Mouse (Mus musculus) WW6 (cell line): ENCODE measurements at regions not wholly inside any gene's neighbourhood (a gene's known extent, or its start where the extent isn't known, plus 50 kb on each side); places are given as distances from the start of the nearest gene placed in this dataset.
"Not testable (repeated sequence)": the region's sequence is repeated elsewhere in the genome, so short reads cannot be mapped to it uniquely, and the experiment has no call there.

ENCODE experiments used
- DNase-seq: peaks from one replicate; pipeline ENCODE4 v3.0.0-alpha.2; 2013; ENCODE audit warnings: low read depth, low spot score

GRCm38 (mm10) chr15:26953818-26954385 lies 58.5 kb upstream of the Fbxl7 start:
- no peak for DNase-seq

- DNase-seq, result no peak
Measured at GRCm38 (mm10) chr15:26958980-26959379, 63.6 kb upstream of the Fbxl7 start.

GRCm38 (mm10) chr15:26968392-26969025 lies 73.1 kb upstream of the Fbxl7 start:
- no peak for DNase-seq

GRCm38 (mm10) chr15:26970770-26971169 lies 75.4 kb upstream of the Fbxl7 start:
- no peak for DNase-seq

- no peak for DNase-seq
Measured at GRCm38 (mm10) chr15:26993054-26993453, 97.7 kb upstream of the Fbxl7 start.

GRCm38 (mm10) chr15:27009069-27009468 lies 113.7 kb upstream of the Fbxl7 start:
- DNase-seq, result no peak

- DNase-seq, result no peak
Measured at GRCm38 (mm10) chr15:27013906-27014658, 118.7 kb upstream of the Fbxl7 start.

- no peak for DNase-seq
Measured at GRCm38 (mm10) chr15:27014659-27014974, 119.2 kb upstream of the Fbxl7 start.

GRCm38 (mm10) chr15:27020471-27020870 lies 125.1 kb upstream of the Fbxl7 start:
- DNase-seq, result no peak

- DNase-seq, result no peak
Measured at GRCm38 (mm10) chr15:27033261-27033660, 137.9 kb upstream of the Fbxl7 start.

- DNase-seq, result no peak
Measured at GRCm38 (mm10) chr15:27043788-27044187, 148.4 kb upstream of the Fbxl7 start.

GRCm38 (mm10) chr15:27050673-27051072 lies 155.3 kb upstream of the Fbxl7 start:
- DNase-seq, result no peak

- no peak for DNase-seq
Measured at GRCm38 (mm10) chr15:27063456-27063855, 168.1 kb upstream of the Fbxl7 start.

- no peak for DNase-seq
Measured at GRCm38 (mm10) chr15:27063971-27064370, 168.6 kb upstream of the Fbxl7 start.

- no peak for DNase-seq
Measured at GRCm38 (mm10) chr15:27067691-27068090, 172.3 kb upstream of the Fbxl7 start.

- no peak for DNase-seq
Measured at GRCm38 (mm10) chr15:27077926-27078325, 182.5 kb upstream of the Fbxl7 start.

- DNase-seq, result no peak
Measured at GRCm38 (mm10) chr15:27082826-27083225, 187.4 kb upstream of the Fbxl7 start.

GRCm38 (mm10) chr15:27083596-27083995 lies 188.2 kb upstream of the Fbxl7 start:
- no peak for DNase-seq

- no peak for DNase-seq
Measured at GRCm38 (mm10) chr15:27089155-27089554, 193.8 kb upstream of the Fbxl7 start.

GRCm38 (mm10) chr15:27094102-27094501 lies 198.7 kb upstream of the Fbxl7 start:
- no peak for DNase-seq

- DNase-seq, result no peak
Measured at GRCm38 (mm10) chr15:27095231-27095630, 199.9 kb upstream of the Fbxl7 start.

GRCm38 (mm10) chr15:27101610-27102009 lies 206.2 kb upstream of the Fbxl7 start:
- not testable (repeated sequence) for DNase-seq

- no peak for DNase-seq
Measured at GRCm38 (mm10) chr15:27109130-27109529, 213.8 kb upstream of the Fbxl7 start.
